Mouse (Mus musculus): ENCODE measurements around the gene Rnf208.
A peak's percentile ranks its signal among the peaks of the same experiment; 100 is the strongest.

Rnf208 gene

DNA sequence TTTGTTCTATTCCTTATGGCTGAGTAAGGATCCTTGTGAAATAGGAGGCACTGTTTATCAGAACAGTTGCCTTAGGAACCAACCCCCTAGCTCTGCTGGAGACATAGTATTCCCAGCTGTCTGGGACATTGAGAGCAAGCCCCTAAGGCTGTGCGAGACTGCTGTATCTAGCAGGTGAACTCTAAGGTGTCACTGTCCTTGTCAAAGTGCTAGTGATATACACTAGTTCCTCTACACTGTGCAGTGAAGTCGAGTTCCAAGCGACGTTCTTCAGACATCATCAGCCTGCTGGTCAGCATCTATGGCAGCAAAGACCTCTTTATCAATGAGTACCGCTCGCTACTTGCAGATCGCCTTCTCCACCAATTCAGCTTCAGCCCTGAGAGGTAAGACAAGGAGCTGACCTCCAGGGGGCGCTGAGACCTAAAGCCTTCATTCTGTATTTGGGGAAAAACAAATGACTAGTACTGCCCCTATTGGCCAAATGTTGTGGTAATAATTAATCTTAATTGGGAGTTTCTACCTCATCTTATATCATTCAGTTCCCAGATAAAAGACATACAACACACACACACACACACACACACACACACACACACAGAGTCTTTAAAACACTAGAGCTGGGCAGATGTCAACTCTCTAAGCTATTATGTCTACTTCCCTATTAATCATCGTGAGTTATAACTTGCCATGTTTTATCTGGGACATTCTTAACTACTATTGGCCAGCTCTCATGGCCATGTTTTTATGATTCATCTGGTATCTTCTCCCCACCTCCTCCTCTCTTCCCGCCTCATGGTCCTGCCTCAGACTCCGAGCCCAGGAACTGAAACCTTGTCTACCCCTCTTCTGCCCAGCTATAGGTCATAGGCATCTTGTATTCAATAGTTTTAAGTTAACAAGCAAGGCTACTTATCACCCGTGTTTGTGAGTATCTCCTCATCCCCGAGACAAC lies 37.1 kb downstream of the Rnf208 start:
- DNase-seq (ENCODE audit: low spot score in 2 of 2), result peak; percentile 68 to 83

GRCm38 (mm10) chr2:25285551-25285950 lies 43.5 kb downstream of the Rnf208 start:
- no peak for DNase-seq (ENCODE audit: low spot score in 2 of 2)

GRCm38 (mm10) chr2:25286314-25286713 lies 44.3 kb downstream of the Rnf208 start:
- no peak for DNase-seq (ENCODE audit: low spot score in 2 of 2)

DNA sequence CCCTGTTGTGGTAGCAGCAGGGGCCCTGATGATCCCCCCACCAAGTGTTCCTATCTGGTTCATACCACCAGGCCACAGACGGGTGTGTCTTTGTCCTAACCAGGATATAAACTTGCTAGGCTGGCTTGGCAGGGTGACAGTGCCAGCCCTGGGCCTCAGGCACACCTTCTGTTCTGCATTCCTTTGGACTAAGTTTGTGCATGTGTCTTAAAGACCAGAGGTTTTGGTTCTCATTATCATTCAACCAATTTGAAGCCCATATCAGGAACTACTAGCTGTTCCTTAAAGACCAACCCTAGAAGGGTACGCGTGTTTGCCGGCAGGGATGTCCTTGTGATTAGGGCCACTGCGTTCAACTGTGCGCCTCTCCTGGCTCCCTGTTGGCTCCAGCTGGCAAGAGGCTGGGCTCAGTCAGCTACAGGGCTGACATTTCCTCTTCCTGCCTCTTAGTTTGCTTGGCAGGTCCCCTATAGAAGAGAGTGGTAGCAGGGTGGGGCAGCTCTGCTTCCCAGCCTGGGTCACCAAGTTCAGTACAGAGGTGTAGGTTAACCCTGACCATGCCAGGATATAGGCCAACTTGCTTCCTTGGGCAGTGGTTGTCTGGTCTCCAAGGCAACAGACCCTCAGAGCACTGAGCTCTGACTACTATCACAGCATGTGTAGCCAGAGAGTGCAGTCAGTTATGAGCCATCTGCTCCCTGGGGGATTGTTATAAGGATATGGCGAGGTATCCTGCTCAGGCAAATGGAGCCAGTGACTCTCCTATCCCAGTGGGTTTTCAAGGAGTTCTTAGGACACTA lies 45.0 kb downstream of the Rnf208 start:
- peak; percentile 58 to 70 for DNase-seq (ENCODE audit: low spot score in 2 of 2)

DNA sequence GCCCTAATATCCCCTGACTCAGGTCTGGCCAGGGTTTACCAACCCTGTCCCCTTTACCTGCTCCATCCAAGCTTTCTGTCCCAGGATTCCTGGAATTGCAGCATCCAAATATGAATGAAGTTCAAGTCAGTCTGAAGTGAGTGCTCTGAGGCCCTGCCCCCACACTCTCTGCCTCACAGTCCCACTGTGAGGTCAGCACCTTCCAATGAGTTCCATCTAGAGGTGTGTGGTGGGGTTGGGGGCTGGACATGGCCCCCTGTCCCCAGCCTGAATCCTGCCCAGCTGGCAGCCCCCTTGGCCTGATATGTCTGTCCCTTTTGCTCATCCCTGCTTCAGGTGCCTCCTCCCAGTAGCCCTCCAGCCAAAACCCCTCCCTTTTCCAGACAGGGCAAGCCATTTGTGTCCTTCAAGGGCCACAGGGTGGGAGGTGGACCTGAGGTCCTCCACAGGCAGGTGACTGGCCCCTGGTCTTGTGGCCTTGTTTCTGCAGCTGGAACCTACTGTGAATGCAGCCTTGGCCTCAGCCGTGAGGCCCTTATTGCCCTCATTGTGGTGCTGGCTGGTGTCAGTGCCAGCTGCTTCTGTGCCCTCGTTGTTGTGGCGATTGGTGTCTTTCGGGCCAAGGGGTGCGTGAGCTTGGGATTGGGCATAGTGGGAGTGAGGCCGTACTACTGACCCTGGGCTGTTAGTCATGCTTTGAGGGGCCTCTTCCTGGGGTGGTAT lies 46.0 kb downstream of the Rnf208 start, which contains the start of gene Tmem210:
Gene Tmem210 (plus strand): TSS at position 219 of the 723 bp plus-strand sequence.
- DNase-seq (ENCODE audit: low spot score in 2 of 2), result no peak

GRCm38 (mm10) chr2:25288734-25289345 lies 46.8 kb downstream of the Rnf208 start:
- DNase-seq (ENCODE audit: low spot score in 2 of 2), result no peak

GRCm38 (mm10) chr2:25289651-25290050 lies 47.6 kb downstream of the Rnf208 start, which contains the start of gene Lrrc26:
Gene Lrrc26 (plus strand): TSS chr2:25289915.
- DNase-seq (ENCODE audit: low spot score in 2 of 2), result peak in 1 of 2 experiments; percentile 43

- DNase-seq (ENCODE audit: low spot score in 2 of 2), result peak in 1 of 2 experiments; percentile 55
These were observed 48.2 kb downstream of the Rnf208 start for GRCm38 (mm10) chr2:25290101-25290815.

DNA sequence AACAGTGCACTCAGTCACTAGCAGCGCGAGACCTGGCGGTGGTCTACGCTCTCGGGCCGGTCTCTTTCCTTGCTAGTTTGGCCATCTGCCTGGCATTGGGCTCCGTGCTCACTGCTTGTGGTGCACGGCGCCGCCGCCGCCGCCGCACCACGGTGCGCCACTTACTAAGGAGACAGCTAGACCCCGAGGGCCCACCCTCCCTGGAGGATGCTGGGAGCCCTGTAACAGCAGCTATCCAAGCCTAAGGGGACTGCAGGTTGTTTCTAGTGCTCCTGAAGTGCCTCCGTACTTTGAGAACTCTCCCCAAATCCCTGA lies 48.7 kb downstream of the Rnf208 start:
- no peak for DNase-seq (ENCODE audit: low spot score in 2 of 2)

- peak in 1 of 2 experiments; percentile 42 for DNase-seq (ENCODE audit: low spot score in 2 of 2)
These were observed 49.4 kb downstream of the Rnf208 start for GRCm38 (mm10) chr2:25291184-25292053.

- DNase-seq (ENCODE audit: low spot score in 2 of 2), result no peak
These were observed 50.0 kb downstream of the Rnf208 start for GRCm38 (mm10) chr2:25292054-25292544.

DNA sequence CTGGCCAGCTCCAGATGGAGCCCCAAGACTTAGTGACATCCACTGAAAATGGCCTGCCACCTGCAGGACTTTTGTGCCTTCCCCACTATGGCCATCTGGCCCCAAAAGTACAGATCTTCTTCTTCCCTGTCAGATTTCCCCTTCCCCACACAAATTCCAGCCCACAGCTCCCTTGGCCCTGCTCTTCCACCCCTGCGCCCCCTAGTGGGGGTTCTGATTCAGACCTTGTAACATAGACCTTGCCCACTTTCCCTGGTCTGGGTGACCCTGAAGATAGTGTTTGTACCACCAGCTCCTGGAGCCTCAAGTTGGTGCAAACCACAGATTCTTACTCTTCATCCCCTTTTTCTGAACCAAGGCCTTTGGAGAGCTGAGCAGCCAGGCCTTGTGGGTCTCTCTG lies 50.8 kb downstream of the Rnf208 start:
- DNase-seq (ENCODE audit: low spot score in 2 of 2), result peak; percentile 45 to 71

DNA sequence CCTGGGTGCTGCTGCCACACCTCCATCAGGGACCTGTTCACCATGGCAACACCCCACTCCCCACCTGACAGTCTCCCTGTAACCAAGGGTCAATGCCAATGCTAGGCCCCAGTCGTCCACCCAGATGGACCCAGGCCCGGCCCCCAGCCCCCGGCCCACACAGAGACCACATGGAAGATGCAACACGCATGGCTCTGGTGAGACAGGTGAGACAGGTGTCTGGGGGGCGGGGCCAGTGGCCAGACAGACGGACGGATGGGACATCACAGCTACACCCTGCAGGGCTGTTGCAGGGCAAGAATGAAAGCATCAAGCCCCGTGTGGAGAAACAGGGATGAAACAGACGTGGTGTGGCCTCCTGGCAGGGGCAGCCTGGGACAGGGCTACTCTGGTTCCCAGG lies 51.7 kb downstream of the Rnf208 start:
- DNase-seq (ENCODE audit: low spot score in 2 of 2), result no peak

All from urinary bladder, adult 18-20 months (tissue).